Mouse (Mus musculus): Measurements from ENCODE around the gene Nkpd1. TPM values are rescaled to one million over a fixed set of nuclear protein-coding genes. Genes with fewer than 3 reads are reported as not detected.

Gene Nkpd1
- polyA plus RNA-seq, 1 experiment from 2014 or later, result 1.8 TPM

GRCm38 (mm10) chr7:19532240-19532639 is 14.6 kb downstream of the Nkpd1 start:
- H3K4me2 ChIP-seq (ENCODE audit: low read depth, low read length), result no peak overlapping the region
- no peak for ATAC-seq (ENCODE audit: insufficient read depth, low FRiP score)
- H3K9me3 ChIP-seq (replicated peaks; ENCODE audit: control insufficient read depth, low read length), result no peaks in the 10 kb centered on the region
- no peak overlapping the region for H3K27ac ChIP-seq (ENCODE audit: low read length)
- no peaks in the 10 kb centered on the region for H3K27me3 ChIP-seq (ENCODE audit: control insufficient read depth, insufficient read depth, low read length)
- H3K4me3 ChIP-seq (replicated peaks; ENCODE audit: low read length), result no peak overlapping the region
- H3K4me1 ChIP-seq (ENCODE audit: control insufficient read depth, insufficient read depth, low read length), result no peaks in the 10 kb centered on the region
- no peak overlapping the region for H3K9ac ChIP-seq (ENCODE audit: low read length)
- H3K36me3 ChIP-seq (ENCODE audit: control insufficient read depth, insufficient read depth, low read length), result peaks cover 17% of the 10 kb centered on the region
- WGBS, result 84% methylated on average over 14 of the region's 14 CpGs

GRCm38 (mm10) chr7:19534676-19535075 is 17.0 kb downstream of the Nkpd1 start:
- H3K36me3 ChIP-seq (ENCODE audit: control insufficient read depth, insufficient read depth, low read length), result peaks cover 17% of the 10 kb centered on the region

GRCm38 (mm10) chr7:19540771-19541566 is 23.3 kb downstream of the Nkpd1 start:
- 78% methylated on average over 2 of the region's 2 CpGs for WGBS
- Histone ChIP-seq H3K27ac (ENCODE audit: low read length) (no peak overlapping the region), H3K36me3 (ENCODE audit: control insufficient read depth, insufficient read depth, low read length) (no peaks in the 10 kb centered on the region), H3K9ac (ENCODE audit: low read length) (no peak overlapping the region), H3K4me3 (replicated peaks; ENCODE audit: low read length) (no peak overlapping the region), H3K27me3 (ENCODE audit: control insufficient read depth, insufficient read depth, low read length) (no peaks in the 10 kb centered on the region), H3K4me2 (ENCODE audit: low read depth, low read length) (no peak overlapping the region), H3K4me1 (ENCODE audit: control insufficient read depth, insufficient read depth, low read length) (peaks cover 34% of the 10 kb centered on the region), H3K9me3 (replicated peaks; ENCODE audit: control insufficient read depth, low read length) (no peaks in the 10 kb centered on the region)
- no peak for ATAC-seq (ENCODE audit: insufficient read depth, low FRiP score)

More at GRCm38 (mm10) chr7:19534676-19535075, 17.0 kb downstream of the Nkpd1 start:
- H3K4me1 ChIP-seq (ENCODE audit: control insufficient read depth, insufficient read depth, low read length), result no peaks in the 10 kb centered on the region
- H3K27ac ChIP-seq (ENCODE audit: low read length), result no peak overlapping the region
- no peaks in the 10 kb centered on the region for H3K9me3 ChIP-seq (replicated peaks; ENCODE audit: control insufficient read depth, low read length)
- no peak overlapping the region for H3K9ac ChIP-seq (ENCODE audit: low read length)
- no peak overlapping the region for H3K4me2 ChIP-seq (ENCODE audit: low read depth, low read length)
- 91% methylated on average over 10 of the region's 10 CpGs for WGBS
- H3K27me3 ChIP-seq (ENCODE audit: control insufficient read depth, insufficient read depth, low read length), result no peaks in the 10 kb centered on the region
- H3K4me3 ChIP-seq (replicated peaks; ENCODE audit: low read length), result no peak overlapping the region
- ATAC-seq (ENCODE audit: insufficient read depth, low FRiP score), result no peak

GRCm38 (mm10) chr7:19541681-19542154 is 24.1 kb downstream of the Nkpd1 start:
- no peak for ATAC-seq (ENCODE audit: insufficient read depth, low FRiP score)
- Histone ChIP-seq H3K4me2 (ENCODE audit: low read depth, low read length) (no peak overlapping the region), H3K4me3 (replicated peaks; ENCODE audit: low read length) (no peak overlapping the region), H3K27me3 (ENCODE audit: control insufficient read depth, insufficient read depth, low read length) (no peaks in the 10 kb centered on the region), H3K27ac (ENCODE audit: low read length) (no peak overlapping the region), H3K4me1 (ENCODE audit: control insufficient read depth, insufficient read depth, low read length) (peaks cover 41% of the 10 kb centered on the region), H3K9ac (ENCODE audit: low read length) (no peak overlapping the region), H3K36me3 (ENCODE audit: control insufficient read depth, insufficient read depth, low read length) (no peaks in the 10 kb centered on the region), H3K9me3 (replicated peaks; ENCODE audit: control insufficient read depth, low read length) (no peaks in the 10 kb centered on the region)
- WGBS, result 70% methylated on average over 7 of the region's 7 CpGs

DNA sequence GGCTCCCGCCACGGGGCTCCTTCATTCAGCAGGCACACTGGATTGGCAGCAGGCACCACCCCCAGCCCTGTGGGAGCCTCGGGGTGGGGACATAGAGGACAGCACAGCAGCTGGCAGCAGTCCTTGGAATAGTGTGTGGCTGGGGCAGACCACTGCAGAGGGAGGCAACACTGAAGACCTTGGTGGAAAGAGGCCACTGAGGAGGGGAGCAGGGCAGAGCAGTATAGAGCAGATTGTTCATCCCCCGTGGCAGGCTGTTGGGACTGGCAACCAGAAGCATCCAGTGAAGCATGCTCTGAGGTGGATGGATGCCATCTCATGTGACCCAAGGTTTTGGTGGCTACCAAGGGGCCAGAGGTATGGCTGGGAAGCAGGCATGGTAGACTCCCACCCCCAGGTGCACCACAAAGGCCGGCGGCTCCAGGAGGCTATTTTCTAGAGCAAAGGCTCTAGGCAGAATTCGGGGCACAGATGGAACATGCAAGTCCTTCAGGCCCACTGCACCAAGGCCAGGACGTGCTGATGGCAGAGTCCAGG is 24.6 kb downstream of the Nkpd1 start:
- Histone ChIP-seq H3K4me1 (ENCODE audit: control insufficient read depth, insufficient read depth, low read length) (peaks cover 45% of the 10 kb centered on the region), H3K36me3 (ENCODE audit: control insufficient read depth, insufficient read depth, low read length) (no peaks in the 10 kb centered on the region), H3K27ac (ENCODE audit: low read length) (no peak overlapping the region), H3K9ac (ENCODE audit: low read length) (no peak overlapping the region), H3K9me3 (replicated peaks; ENCODE audit: control insufficient read depth, low read length) (no peaks in the 10 kb centered on the region), H3K27me3 (ENCODE audit: control insufficient read depth, insufficient read depth, low read length) (no peaks in the 10 kb centered on the region), H3K4me3 (replicated peaks; ENCODE audit: low read length) (no peak overlapping the region), H3K4me2 (ENCODE audit: low read depth, low read length) (no peak overlapping the region)
- 60% methylated on average over 8 of the region's 8 CpGs for WGBS
- ATAC-seq (ENCODE audit: insufficient read depth, low FRiP score), result peak; percentile 31; the same call in 1 of the 2 replicates

DNA sequence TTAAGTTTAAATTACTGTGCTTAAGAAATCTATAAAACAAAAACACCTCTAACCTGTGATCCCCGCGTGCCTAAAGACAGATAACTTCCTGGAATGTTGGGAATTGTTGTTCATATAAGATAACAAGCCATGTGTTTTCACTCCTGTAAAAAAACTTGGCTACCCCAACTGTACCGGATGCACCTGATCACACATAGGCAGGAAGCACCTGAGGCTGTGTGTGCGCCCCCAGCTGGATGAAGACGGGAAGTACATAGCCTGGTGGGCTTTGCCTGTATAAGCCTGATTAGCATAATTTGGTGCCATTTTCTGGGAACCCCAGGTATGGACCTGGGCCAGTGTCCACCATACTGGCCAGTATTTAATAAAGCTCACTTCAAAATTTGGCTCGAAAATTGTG is 25.9 kb downstream of the Nkpd1 start:
- H3K36me3 ChIP-seq (ENCODE audit: control insufficient read depth, insufficient read depth, low read length), result no peaks in the 10 kb centered on the region
- H3K9me3 ChIP-seq (replicated peaks; ENCODE audit: control insufficient read depth, low read length), result no peaks in the 10 kb centered on the region
- H3K27me3 ChIP-seq (ENCODE audit: control insufficient read depth, insufficient read depth, low read length), result no peaks in the 10 kb centered on the region
- H3K4me2 ChIP-seq (ENCODE audit: low read depth, low read length), result no peak overlapping the region
- WGBS, result 44% methylated on average over 6 of the region's 6 CpGs
- ATAC-seq (ENCODE audit: insufficient read depth, low FRiP score), result no peak
- peaks cover 58% of the 10 kb centered on the region for H3K4me1 ChIP-seq (ENCODE audit: control insufficient read depth, insufficient read depth, low read length)
- peak overlapping the region; percentile 77; the same call in 1 of the 2 replicates for H3K27ac ChIP-seq (ENCODE audit: low read length)
- no peak overlapping the region for H3K9ac ChIP-seq (ENCODE audit: low read length)
- no peak overlapping the region for H3K4me3 ChIP-seq (replicated peaks; ENCODE audit: low read length)

GRCm38 (mm10) chr7:19546007-19546406 is 28.4 kb downstream of the Nkpd1 start:
- peaks cover 57% of the 10 kb centered on the region for H3K4me1 ChIP-seq (ENCODE audit: control insufficient read depth, insufficient read depth, low read length)
- no peak overlapping the region for H3K9ac ChIP-seq (ENCODE audit: low read length)
- H3K9me3 ChIP-seq (replicated peaks; ENCODE audit: control insufficient read depth, low read length), result no peaks in the 10 kb centered on the region
- no peaks in the 10 kb centered on the region for H3K36me3 ChIP-seq (ENCODE audit: control insufficient read depth, insufficient read depth, low read length)
- no peak overlapping the region for H3K4me3 ChIP-seq (replicated peaks; ENCODE audit: low read length)
- H3K27me3 ChIP-seq (ENCODE audit: control insufficient read depth, insufficient read depth, low read length), result no peaks in the 10 kb centered on the region
- 28% methylated on average over 3 of the region's 3 CpGs for WGBS
- ATAC-seq (ENCODE audit: insufficient read depth, low FRiP score), result no peak
- peak overlapping the region; percentile 49; the same call in 1 of the 2 replicates for H3K27ac ChIP-seq (ENCODE audit: low read length)
- no peak overlapping the region for H3K4me2 ChIP-seq (ENCODE audit: low read depth, low read length)

DNA sequence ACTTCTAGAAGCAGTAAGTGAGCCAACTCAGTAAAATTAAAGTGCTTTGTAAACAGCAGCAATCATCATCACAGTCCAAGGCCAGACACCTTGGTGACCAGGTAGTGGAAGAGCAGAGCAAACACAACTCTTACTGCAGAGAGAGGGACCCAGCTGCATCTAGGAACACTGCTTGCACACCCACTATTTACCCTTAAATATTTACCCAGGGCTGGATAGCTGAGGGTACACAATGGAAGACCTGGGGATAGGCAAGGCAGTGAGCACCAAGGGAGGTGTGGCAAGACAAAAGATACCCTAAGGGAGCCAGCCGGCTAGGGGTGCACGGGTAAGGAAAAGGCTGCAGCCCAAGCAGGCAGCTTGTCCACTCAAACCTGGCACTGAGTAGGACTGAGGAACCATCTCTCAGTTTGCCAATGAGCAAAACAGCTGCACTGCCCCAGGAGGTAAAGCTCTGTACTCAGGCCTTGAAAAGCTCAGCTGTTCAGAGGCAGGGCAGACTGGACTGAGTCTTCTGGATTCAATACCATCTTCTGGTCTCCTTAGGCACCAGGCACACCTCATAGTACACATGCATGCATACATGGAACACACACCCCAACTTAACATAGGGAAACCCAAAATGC is 29.8 kb downstream of the Nkpd1 start:
- WGBS, result 53% methylated on average over 2 of the region's 2 CpGs

DNA sequence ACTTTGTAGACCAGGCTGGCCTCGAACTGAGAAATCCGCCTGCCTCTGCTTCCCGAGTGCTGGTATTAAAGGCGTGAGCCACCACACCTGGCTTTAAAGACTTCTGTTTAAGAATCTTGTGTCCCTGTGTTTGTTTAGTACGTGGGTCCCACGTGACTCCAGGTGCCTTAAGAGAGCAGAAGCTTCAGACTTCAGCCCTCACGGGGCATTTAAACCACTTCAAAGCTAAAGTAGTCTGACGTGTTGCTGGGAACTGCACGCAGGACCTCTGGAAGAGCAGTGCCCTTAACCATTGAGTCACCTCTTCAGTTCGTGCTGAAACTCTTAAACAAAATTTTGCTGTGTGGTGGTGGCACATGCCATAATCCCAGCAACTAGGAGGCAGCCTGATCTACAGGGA is 31.8 kb downstream of the Nkpd1 start:
- no peak for ATAC-seq (ENCODE audit: insufficient read depth, low FRiP score)
- no peaks in the 10 kb centered on the region for H3K27me3 ChIP-seq (ENCODE audit: control insufficient read depth, insufficient read depth, low read length)
- H3K4me3 ChIP-seq (replicated peaks; ENCODE audit: low read length), result no peak overlapping the region
- no peak overlapping the region for H3K27ac ChIP-seq (ENCODE audit: low read length)
- peaks cover 44% of the 10 kb centered on the region for H3K4me1 ChIP-seq (ENCODE audit: control insufficient read depth, insufficient read depth, low read length)
- 70% methylated on average over 10 of the region's 10 CpGs for WGBS
- H3K36me3 ChIP-seq (ENCODE audit: control insufficient read depth, insufficient read depth, low read length), result no peaks in the 10 kb centered on the region
- no peaks in the 10 kb centered on the region for H3K9me3 ChIP-seq (replicated peaks; ENCODE audit: control insufficient read depth, low read length)
- H3K9ac ChIP-seq (ENCODE audit: low read length), result no peak overlapping the region
- no peak overlapping the region for H3K4me2 ChIP-seq (ENCODE audit: low read depth, low read length)

More for the DNA sequence above, 29.8 kb downstream of the Nkpd1 start:
- H3K9ac ChIP-seq (ENCODE audit: low read length), result no peak overlapping the region
- H3K4me2 ChIP-seq (ENCODE audit: low read depth, low read length), result no peak overlapping the region; the same call in 1 of the 2 replicates
- H3K27me3 ChIP-seq (ENCODE audit: control insufficient read depth, insufficient read depth, low read length), result no peaks in the 10 kb centered on the region
- H3K4me1 ChIP-seq (ENCODE audit: control insufficient read depth, insufficient read depth, low read length), result peaks cover 46% of the 10 kb centered on the region
- ATAC-seq (ENCODE audit: insufficient read depth, low FRiP score), result peak; percentile 80
- no peak overlapping the region for H3K4me3 ChIP-seq (replicated peaks; ENCODE audit: low read length)
- H3K9me3 ChIP-seq (replicated peaks; ENCODE audit: control insufficient read depth, low read length), result no peaks in the 10 kb centered on the region
- H3K27ac ChIP-seq (ENCODE audit: low read length), result peak overlapping the region; percentile 72
- H3K36me3 ChIP-seq (ENCODE audit: control insufficient read depth, insufficient read depth, low read length), result no peaks in the 10 kb centered on the region
